1 mouse cellular context compared by ENCODE assay signal in genomic region chr6:124475335-124476075, GRCm38 (mm10). TPM values are rescaled to one million over a fixed set of nuclear protein-coding genes. Genes with fewer than 3 reads are reported as not detected.
"Had no signal": no experiment of that assay in that cellular context is flagged by ENCODE, and none has a peak within 500 bp of the region (broad histone marks: within the 10 kb centered on the region; RNA-seq: fewer than 3 reads in every experiment).

No protein-coding gene starts in this region.

RNA-seq across cellular contexts. Expression of gene Clstn3, which starts 10.9 kb away (rescaled TPM):
- total RNA-seq: monocyte, adult 5-6 weeks had no signal
